Mouse (Mus musculus): ENCODE data around the gene Nfkb1. TPM values are rescaled to one million over a fixed set of nuclear protein-coding genes. Genes with fewer than 3 reads are reported as not detected.

The Nfkb1 gene
- polyA plus RNA-seq, 1 experiment from 2014 or later, result 16.0 TPM

- Histone ChIP-seq H3K27me3 (ENCODE audit: insufficient read depth, poor library complexity, severe bottlenecking) (no peaks in the 10 kb centered on the region), H3K9me3 (no peaks in the 10 kb centered on the region), H3K27ac (peak overlapping the region; percentile 79), H3K4me3 (no peak overlapping the region), H3K4me1 (peaks cover 52% of the 10 kb centered on the region), H3K36me3 (peaks cover 20% of the 10 kb centered on the region)
- DNase-seq (ENCODE audit: low spot score), result no peak
- 23% methylated on average over 10 of the region's 10 CpGs for WGBS
Measured at GRCm38 (mm10) chr3:135581606-135582117, 109.7 kb downstream of the Nfkb1 start.

DNA sequence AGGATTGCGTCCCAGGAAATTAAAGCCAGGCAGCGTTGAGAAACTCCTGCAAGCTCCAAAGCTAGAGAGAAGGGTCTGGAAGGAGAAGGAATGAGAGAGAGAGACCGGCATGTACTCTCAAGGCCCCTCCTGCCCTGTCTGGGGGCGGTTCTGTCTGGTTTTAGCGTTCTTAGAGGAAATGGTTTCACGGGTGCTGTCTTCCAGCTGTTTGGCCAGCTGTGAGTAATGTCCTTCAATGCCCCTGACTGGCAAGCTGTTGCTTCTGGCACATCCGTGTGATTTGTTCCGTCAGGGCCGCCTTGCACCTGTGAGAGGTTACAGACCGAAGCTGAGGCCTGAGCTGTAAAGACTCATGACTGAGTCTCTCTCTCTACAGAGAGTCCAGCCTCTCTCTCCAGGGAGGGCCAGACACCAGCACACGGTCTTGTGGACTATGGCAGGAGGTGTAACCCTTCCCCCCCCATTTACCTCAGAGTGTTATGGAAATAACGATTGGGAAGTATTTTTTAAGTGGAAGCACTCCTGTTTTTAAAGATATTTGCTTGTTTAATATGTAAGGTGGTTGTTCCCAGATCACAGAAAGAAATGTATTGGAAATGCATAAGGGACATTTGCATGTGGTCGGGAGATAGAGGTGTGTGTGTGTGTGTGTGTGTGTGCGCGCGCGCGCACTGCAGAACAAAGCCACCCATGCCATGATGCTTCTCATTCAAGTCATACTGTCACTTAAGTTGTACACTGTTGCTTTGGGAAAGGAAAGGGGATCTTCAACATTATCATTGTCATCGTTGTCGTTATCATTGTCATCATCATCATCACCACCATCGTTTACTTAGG is 110.7 kb downstream of the Nfkb1 start:
- no peaks in the 10 kb centered on the region for H3K27me3 ChIP-seq (ENCODE audit: insufficient read depth, poor library complexity, severe bottlenecking)
- no peaks in the 10 kb centered on the region for H3K9me3 ChIP-seq
- H3K4me1 ChIP-seq, result peaks cover 49% of the 10 kb centered on the region
- 73% methylated on average over 21 of the region's 21 CpGs for WGBS
- H3K27ac ChIP-seq, result peak overlapping the region; percentile 83
- DNase-seq (ENCODE audit: low spot score), result no peak
- no peak overlapping the region for H3K4me3 ChIP-seq
- peaks cover 15% of the 10 kb centered on the region for H3K36me3 ChIP-seq

DNA sequence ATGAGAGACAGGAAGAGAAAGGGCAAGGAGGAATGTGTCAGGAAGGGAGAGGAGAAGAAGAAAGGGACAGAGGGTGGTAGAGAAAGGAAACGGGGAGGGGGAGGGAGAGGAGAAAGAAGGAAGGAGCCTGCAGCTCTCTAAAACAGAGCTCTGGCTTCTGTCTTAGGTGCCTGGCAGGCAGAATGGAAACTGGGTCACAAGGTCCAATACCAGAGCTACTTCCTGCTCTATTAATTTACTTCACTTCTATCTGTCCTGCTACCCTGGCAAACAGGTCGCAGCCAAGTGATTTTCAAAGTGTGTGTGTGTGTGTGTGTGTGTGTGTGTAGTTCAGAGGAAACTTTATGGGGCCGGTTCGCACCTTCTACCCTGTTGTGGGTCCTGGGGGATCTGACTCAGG is 112.2 kb downstream of the Nfkb1 start:
- no peak overlapping the region for H3K4me3 ChIP-seq
- H3K27ac ChIP-seq, result peak overlapping the region; percentile 83
- H3K36me3 ChIP-seq, result peaks cover 4% of the 10 kb centered on the region
- no peaks in the 10 kb centered on the region for H3K27me3 ChIP-seq (ENCODE audit: insufficient read depth, poor library complexity, severe bottlenecking)
- no peaks in the 10 kb centered on the region for H3K9me3 ChIP-seq
- no peak for DNase-seq (ENCODE audit: low spot score)
- peaks cover 51% of the 10 kb centered on the region for H3K4me1 ChIP-seq
- WGBS, result 42% methylated on average over 4 of the region's 4 CpGs

DNA sequence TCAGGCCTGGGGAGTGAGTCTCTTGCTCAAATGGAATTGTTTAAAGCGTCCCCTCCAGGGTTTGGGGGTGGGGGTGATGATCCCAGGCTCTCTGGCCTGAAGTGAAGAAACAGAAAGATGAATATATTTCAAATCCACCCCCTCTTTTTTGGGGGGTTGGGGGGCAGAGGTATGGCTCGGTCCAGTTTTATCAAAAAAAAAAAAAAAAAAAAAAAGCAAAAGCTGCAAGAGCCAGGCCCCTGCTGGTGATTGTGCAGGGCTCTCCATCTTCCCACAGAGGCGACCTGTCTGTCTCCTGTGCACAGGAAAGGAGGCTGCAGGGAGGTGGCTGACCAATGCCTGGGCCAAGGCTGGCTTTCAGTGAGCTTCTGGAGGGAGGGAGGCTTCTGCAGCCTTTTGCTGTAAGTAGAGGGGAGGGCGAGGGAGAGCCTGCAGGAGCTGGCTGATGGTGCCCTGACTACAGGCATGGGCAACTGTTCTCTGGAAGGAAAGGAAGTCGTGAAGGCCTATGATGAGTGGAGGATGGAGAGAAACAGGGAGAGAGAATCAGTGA is 112.7 kb downstream of the Nfkb1 start:
- Histone ChIP-seq H3K36me3 (no peaks in the 10 kb centered on the region), H3K4me1 (peaks cover 56% of the 10 kb centered on the region), H3K4me3 (no peak overlapping the region), H3K27ac (peak overlapping the region; percentile 83), H3K9me3 (no peaks in the 10 kb centered on the region), H3K27me3 (ENCODE audit: insufficient read depth, poor library complexity, severe bottlenecking) (no peaks in the 10 kb centered on the region)
- DNase-seq (ENCODE audit: low spot score), result no peak
- 39% methylated on average over 5 of the region's 5 CpGs for WGBS

DNA sequence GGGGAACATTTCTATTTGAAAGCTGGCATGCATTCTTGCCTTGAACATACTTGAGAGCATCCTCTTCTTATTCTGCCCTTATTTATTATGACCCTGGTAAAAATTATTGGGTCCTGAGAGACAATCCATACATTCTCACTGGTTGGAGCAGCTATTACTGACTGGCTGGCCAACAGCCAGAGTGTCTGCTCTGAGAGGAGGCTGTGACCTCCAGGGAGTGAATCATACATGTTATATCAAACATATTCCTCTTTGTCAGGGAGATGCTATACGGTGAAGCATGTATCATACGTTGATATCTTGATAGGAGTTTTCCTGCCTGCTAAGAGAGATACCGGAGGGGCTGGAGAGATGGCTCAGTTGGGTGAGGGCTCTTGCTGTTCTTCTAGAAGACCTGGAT is 116.2 kb downstream of the Nfkb1 start:
- H3K4me1 ChIP-seq, result peaks cover 42% of the 10 kb centered on the region
- 74% methylated on average over 3 of the region's 3 CpGs for WGBS
- H3K27ac ChIP-seq, result 0 out of 2 replicates have a peak overlapping the region, but pooled peaks have one; percentile 22
- H3K27me3 ChIP-seq (ENCODE audit: insufficient read depth, poor library complexity, severe bottlenecking), result no peaks in the 10 kb centered on the region
- no peak for DNase-seq (ENCODE audit: low spot score)
- H3K36me3 ChIP-seq, result peaks cover 14% of the 10 kb centered on the region
- H3K4me3 ChIP-seq, result no peak overlapping the region
- H3K9me3 ChIP-seq, result no peaks in the 10 kb centered on the region

DNA sequence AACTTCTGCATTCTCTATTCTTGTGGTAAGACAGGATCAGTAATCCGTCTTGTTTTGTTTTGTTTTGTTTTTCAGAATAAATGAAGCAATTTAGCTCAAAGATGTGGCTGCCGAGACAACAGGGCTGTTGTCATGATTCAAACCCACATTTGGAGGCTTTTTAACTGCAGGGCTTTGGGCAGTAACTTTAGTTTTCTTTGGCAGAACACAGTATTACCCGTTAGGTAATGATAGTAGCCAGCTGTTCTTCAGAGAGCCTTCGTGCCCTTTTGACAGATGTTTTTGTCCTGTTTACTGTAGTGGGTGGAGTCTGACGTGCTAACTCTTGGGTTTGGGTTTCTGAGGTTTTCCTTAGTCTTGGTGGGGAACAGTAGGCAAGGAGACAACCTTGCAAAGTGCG is 118.3 kb downstream of the Nfkb1 start:
- DNase-seq (ENCODE audit: low spot score), result no peak
- Histone ChIP-seq H3K4me3 (no peak overlapping the region), H3K27ac (no peak overlapping the region), H3K9me3 (no peaks in the 10 kb centered on the region), H3K27me3 (ENCODE audit: insufficient read depth, poor library complexity, severe bottlenecking) (no peaks in the 10 kb centered on the region), H3K4me1 (peaks cover 37% of the 10 kb centered on the region), H3K36me3 (peaks cover 15% of the 10 kb centered on the region)
- 55% methylated on average over 6 of the region's 6 CpGs for WGBS

- WGBS, result 58% methylated on average over 13 of the region's 13 CpGs
- no peak overlapping the region for H3K4me3 ChIP-seq
- H3K9me3 ChIP-seq, result no peaks in the 10 kb centered on the region
- DNase-seq (ENCODE audit: low spot score), result no peak
- H3K27ac ChIP-seq, result no peak overlapping the region
- H3K4me1 ChIP-seq, result peaks cover 41% of the 10 kb centered on the region
- no peaks in the 10 kb centered on the region for H3K27me3 ChIP-seq (ENCODE audit: insufficient read depth, poor library complexity, severe bottlenecking)
- peaks cover 15% of the 10 kb centered on the region for H3K36me3 ChIP-seq
Measured at GRCm38 (mm10) chr3:135571540-135571939, 119.8 kb downstream of the Nfkb1 start.

DNA sequence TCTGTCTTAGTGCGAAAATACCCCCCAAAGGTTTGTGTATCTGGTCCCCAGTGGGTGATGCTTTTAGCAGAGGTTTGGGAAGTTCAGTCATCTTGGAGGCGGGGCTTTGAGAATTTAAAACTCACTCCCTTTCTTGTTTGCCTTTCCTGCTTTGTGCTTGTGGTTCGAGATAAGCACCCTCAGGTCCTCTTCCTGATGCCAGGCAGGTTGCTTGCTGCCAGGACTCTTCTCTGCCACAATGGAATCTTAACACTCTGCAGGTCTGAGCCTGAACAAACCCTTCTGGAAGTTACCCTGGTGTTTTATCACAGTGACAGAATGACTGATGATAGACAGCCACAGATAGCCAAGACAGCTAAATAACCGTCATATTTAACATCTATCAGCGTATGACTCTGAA is 122.7 kb downstream of the Nfkb1 start:
- 34% methylated on average over 5 of the region's 5 CpGs for WGBS
- H3K4me1 ChIP-seq, result peaks cover 23% of the 10 kb centered on the region
- H3K36me3 ChIP-seq, result peaks cover 19% of the 10 kb centered on the region
- H3K27ac ChIP-seq, result no peak overlapping the region
- H3K9me3 ChIP-seq, result no peaks in the 10 kb centered on the region
- no peak for DNase-seq (ENCODE audit: low spot score)
- H3K27me3 ChIP-seq (ENCODE audit: insufficient read depth, poor library complexity, severe bottlenecking), result no peaks in the 10 kb centered on the region
- H3K4me3 ChIP-seq, result no peak overlapping the region

DNA sequence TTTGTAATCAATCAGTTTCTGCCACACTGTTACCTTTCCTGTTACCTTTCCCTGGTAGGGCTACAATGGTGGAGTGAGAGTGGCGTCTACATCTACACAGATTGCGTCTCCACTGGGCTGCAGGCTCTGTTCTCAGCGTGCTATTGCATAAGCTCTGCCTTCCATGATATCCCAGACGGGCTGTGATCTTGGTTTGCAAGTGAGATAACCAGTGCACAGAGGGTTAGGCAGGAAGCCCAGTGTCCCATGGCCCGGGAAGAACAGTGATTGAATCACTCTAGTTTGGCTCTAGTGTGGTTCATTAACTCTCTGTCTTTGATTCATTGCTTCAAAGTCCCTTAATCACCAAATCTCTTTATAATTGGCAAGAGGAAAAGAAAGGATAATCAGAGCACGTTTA is 123.5 kb downstream of the Nfkb1 start:
- H3K27me3 ChIP-seq (ENCODE audit: insufficient read depth, poor library complexity, severe bottlenecking), result no peaks in the 10 kb centered on the region
- WGBS, result 56% methylated on average over 6 of the region's 6 CpGs
- H3K9me3 ChIP-seq, result no peaks in the 10 kb centered on the region
- H3K4me3 ChIP-seq, result no peak overlapping the region
- H3K36me3 ChIP-seq, result peaks cover 24% of the 10 kb centered on the region
- no peak for DNase-seq (ENCODE audit: low spot score)
- H3K27ac ChIP-seq, result no peak overlapping the region
- H3K4me1 ChIP-seq, result peaks cover 23% of the 10 kb centered on the region; the same call in 1 of the 2 replicates

DNA sequence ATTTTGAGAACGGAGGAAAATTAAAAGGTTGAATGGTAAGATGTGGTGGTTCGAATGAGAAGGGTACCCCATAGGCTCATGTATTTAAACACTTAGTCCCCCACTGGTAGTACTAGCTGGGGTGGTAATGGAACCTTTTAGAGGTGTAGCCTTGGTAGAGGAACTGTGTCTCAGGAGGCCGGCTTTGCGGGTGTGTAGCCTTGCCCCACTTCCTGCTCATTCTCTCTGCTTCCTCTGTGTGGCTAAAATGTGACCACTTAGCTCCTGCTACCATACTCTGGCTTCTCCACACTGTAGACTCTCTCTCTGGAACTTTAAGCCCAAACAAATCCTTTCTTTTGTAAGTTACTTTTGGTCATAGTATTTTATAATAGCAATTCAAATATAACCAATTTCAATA is 126.0 kb downstream of the Nfkb1 start:
- Histone ChIP-seq H3K36me3 (peaks cover 11% of the 10 kb centered on the region; the same call in 1 of the 2 replicates), H3K27ac (no peak overlapping the region), H3K9me3 (no peaks in the 10 kb centered on the region), H3K27me3 (ENCODE audit: insufficient read depth, poor library complexity, severe bottlenecking) (no peaks in the 10 kb centered on the region), H3K4me3 (no peak overlapping the region), H3K4me1 (peaks cover 23% of the 10 kb centered on the region; the same call in 1 of the 2 replicates)
- DNase-seq (ENCODE audit: low spot score), result no peak
- 65% methylated on average over 4 of the region's 4 CpGs for WGBS

- Histone ChIP-seq H3K4me1 (peaks cover 20% of the 10 kb centered on the region; the same call in 1 of the 2 replicates), H3K36me3 (peaks cover 9% of the 10 kb centered on the region; the same call in 1 of the 2 replicates), H3K9me3 (no peaks in the 10 kb centered on the region), H3K27me3 (ENCODE audit: insufficient read depth, poor library complexity, severe bottlenecking) (no peaks in the 10 kb centered on the region), H3K4me3 (no peak overlapping the region), H3K27ac (no peak overlapping the region)
- WGBS, result 91% methylated on average over 9 of the region's 9 CpGs
- DNase-seq (ENCODE audit: low spot score), result no peak
Measured at GRCm38 (mm10) chr3:135564706-135565105, 126.6 kb downstream of the Nfkb1 start.

DNA sequence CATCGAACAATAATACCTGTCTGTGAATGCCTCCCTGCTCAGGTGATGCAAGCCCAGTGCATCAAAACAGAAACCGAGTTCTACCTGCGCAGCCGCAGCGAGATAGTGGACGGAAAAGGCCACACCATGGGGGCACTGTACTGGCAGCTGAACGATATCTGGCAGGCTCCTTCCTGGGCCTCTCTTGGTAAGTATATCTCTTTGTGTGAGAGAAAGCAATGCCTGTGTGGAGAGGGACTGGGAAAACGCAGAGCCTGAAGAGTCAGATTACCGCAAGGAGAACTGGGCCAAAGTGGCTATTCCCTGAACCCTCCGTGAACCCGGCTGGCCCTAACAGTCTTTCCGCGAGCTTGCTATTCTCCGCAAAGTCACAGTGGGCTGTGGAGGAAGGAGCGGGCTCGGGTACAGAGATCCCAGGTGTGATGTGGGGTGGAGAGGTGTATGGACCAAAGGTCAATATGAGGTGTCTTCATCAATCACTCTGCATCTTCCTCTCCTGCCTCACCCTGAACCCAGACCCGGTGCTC is 128.1 kb downstream of the Nfkb1 start:
- peaks cover 10% of the 10 kb centered on the region; the same call in 1 of the 2 replicates for H3K4me1 ChIP-seq
- no peaks in the 10 kb centered on the region for H3K27me3 ChIP-seq (ENCODE audit: insufficient read depth, poor library complexity, severe bottlenecking)
- DNase-seq (ENCODE audit: low spot score), result peak; percentile 64
- H3K9me3 ChIP-seq, result no peaks in the 10 kb centered on the region
- H3K36me3 ChIP-seq, result peaks cover 13% of the 10 kb centered on the region; the same call in 1 of the 2 replicates
- 0 out of 2 replicates have a peak overlapping the region, but pooled peaks have one; percentile 44 for H3K27ac ChIP-seq
- no peak overlapping the region for H3K4me3 ChIP-seq
- WGBS, result 74% methylated on average over 17 of the region's 17 CpGs

GRCm38 (mm10) chr3:135562036-135562435 is 129.3 kb downstream of the Nfkb1 start:
- WGBS, result 77% methylated on average over 7 of the region's 7 CpGs
- no peak overlapping the region for H3K4me3 ChIP-seq
- peaks cover 20% of the 10 kb centered on the region; the same call in 1 of the 2 replicates for H3K36me3 ChIP-seq
- no peak for DNase-seq (ENCODE audit: low spot score)
- H3K9me3 ChIP-seq, result no peaks in the 10 kb centered on the region
- no peaks in the 10 kb centered on the region for H3K27me3 ChIP-seq (ENCODE audit: insufficient read depth, poor library complexity, severe bottlenecking)
- H3K4me1 ChIP-seq, result peaks cover 6% of the 10 kb centered on the region; the same call in 1 of the 2 replicates
- no peak overlapping the region for H3K27ac ChIP-seq
